Mouse (Mus musculus): ENCODE measurements around the gene Sycp1. TPM values are rescaled to one million over a fixed set of nuclear protein-coding genes. Genes with fewer than 3 reads are reported as not detected.
A peak's percentile ranks its signal among the peaks of the same experiment; 100 is the strongest.

The Sycp1 gene
- polyA plus RNA-seq (2014; fragmentation: Nextera tagmentation; extraction: Ambion mirVana), result not detected in 2 replicates

DNA sequence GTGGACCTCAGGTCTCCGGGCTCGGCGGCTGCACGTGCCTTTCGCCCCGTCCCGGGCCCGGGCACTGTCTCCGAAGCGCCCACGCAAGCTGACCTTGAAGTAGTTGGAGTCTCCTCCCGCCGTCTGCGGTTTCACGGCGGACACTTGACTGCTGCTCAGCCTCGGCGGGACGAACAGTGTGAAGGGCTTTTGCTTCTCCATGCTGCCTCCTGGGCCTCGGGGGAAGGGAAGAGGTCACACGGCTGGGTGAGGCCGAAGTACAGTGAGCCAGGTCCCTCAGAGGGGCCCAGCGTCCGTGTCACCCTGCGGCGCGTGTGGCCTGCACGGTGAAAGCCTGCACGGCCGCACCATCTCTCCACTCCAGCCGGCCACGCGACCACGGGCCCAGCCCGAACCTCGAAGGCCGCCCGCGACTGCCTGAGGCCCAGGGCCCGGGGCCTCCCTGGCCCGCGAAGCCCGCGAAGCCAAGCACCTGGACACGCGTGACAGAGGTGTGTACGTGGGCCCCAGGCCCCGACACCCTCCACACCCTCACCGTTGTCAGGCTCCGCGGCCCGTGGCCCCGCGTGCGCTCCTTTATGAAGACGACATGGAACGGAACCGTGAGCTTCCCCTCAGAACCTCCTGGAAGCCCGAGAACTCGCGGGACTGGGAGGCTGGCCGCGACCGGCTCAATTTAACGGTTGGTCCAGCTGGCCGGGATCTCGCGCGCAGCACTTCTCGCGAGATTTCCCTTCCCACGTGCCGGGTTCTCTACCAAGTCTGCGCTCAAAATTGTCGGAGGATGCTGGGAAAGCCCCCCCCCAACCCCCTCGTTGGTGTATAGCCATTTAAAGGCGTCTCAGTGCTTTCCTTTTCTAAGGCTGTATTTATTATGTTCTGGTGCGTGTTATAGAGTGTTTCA lies at the start of gene Sycp1:
Gene Sycp1, minus strand, starts transcription at position 650 of the 904 bp plus-strand sequence.
- no peaks in the 10 kb centered on the region for H3K4me1 ChIP-seq (replicated peaks; ENCODE audit: control insufficient read depth, insufficient read depth, low read length)
- DNase-seq (ENCODE audit: low spot score) (no peak), ATAC-seq (ENCODE audit: low FRiP score) (no peak; the same call in 1 of the 2 replicates)
- WGBS, result 94% methylated on average over 78 of the region's 78 CpGs
- H3K36me3 ChIP-seq (replicated peaks; ENCODE audit: control insufficient read depth, insufficient read depth), result no peaks in the 10 kb centered on the region
- H3K27me3 ChIP-seq (ENCODE audit: control insufficient read depth, insufficient read depth, low read length), result no peaks in the 10 kb centered on the region
- no peak within 1 kb of the TSS for H3K27ac ChIP-seq
- no peak within 1 kb of the TSS for H3K4me2 ChIP-seq (replicated peaks)
- peaks cover 5% of the 10 kb centered on the region; the same call in 1 of the 2 replicates for H3K9me3 ChIP-seq (ENCODE audit: control insufficient read depth, low read length)
- H3K4me3 ChIP-seq (replicated peaks; ENCODE audit: low read length), result no peak within 1 kb of the TSS
- no peak within 1 kb of the TSS for H3K9ac ChIP-seq

DNA sequence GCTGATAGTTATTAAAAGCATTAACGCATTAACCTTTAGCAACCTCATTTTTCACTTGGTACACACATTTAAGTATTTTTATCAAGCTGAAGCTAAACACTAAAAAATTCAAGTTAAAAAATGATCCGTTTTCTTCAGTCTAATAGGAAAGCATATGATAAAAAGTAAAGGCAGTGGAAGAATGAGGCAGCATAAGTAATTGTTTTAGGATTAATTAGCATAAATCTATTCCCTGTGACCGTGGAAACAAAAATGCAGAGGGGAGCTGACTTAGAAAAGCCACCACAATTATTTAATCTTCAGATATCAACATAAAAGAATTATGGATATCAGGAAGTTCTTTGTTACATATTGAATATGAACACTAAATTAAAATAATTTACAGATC lies 44.4 kb upstream of the Sycp1 start:
- H3K9ac ChIP-seq, result peak overlapping the region; percentile 60
- no peaks in the 10 kb centered on the region for H3K9me3 ChIP-seq (ENCODE audit: control insufficient read depth, low read length)
- peak overlapping the region; percentile 51 for H3K4me2 ChIP-seq (replicated peaks)
- H3K27ac ChIP-seq, result peak overlapping the region; percentile 89
- 20% methylated on average over 3 of the region's 3 CpGs for WGBS
- H3K36me3 ChIP-seq (replicated peaks; ENCODE audit: control insufficient read depth, insufficient read depth), result no peaks in the 10 kb centered on the region
- H3K27me3 ChIP-seq (ENCODE audit: control insufficient read depth, insufficient read depth, low read length), result no peaks in the 10 kb centered on the region
- H3K4me3 ChIP-seq (replicated peaks; ENCODE audit: low read length), result peak overlapping the region; percentile 11; the same call in 1 of the 2 replicates
- 0 out of 2 replicates have a peak, but pooled peaks cover 8% of the 10 kb centered on the region for H3K4me1 ChIP-seq (replicated peaks; ENCODE audit: control insufficient read depth, insufficient read depth, low read length)
- DNase-seq (ENCODE audit: low spot score) (peak; percentile 56), ATAC-seq (ENCODE audit: low FRiP score) (no peak)

DNA sequence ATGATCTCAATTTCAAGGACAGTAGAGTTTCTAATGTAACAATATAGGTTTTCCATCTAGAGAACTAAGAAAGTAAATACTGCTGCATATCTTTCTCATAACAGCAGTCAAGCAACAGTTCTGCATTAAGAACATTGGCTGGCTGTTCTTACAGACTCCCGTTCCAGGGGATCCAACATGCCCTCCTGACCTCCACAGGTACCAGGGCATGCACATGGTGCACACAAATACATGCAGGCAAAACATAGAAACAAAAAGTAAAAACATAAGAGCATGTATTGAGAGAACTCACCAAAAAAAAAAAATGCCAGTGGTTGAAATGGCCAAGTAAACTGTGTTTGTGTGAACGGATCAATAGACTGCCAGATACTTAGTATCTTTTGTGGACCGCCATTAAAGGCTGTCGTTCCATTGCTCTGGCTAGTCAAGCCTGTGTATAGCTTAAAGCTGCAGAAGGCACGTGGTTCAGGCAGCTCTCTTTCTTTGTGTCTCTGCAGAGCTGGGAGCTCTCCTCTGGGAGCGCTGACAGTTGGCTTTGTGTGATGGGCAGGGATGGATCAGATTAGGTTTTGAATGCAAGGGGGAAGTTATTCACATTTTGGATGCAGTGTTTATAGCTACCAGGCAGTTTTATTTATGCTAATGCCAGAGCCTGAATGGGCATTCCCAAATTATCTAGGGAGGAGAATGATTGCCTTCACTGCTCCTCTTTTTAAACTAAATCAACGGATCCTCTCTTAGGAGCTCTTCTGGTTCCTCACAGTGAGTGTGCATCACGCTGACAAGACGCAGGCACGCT lies 43.8 kb upstream of the Sycp1 start:
- H3K4me1 ChIP-seq (replicated peaks; ENCODE audit: control insufficient read depth, insufficient read depth, low read length), result 0 out of 2 replicates have a peak, but pooled peaks cover 8% of the 10 kb centered on the region
- peak overlapping the region; percentile 60 for H3K9ac ChIP-seq
- no peaks in the 10 kb centered on the region for H3K27me3 ChIP-seq (ENCODE audit: control insufficient read depth, insufficient read depth, low read length)
- WGBS, result 16% methylated on average over 10 of the region's 10 CpGs
- ATAC-seq (ENCODE audit: low FRiP score), result peak; percentile 98
- no peaks in the 10 kb centered on the region for H3K9me3 ChIP-seq (ENCODE audit: control insufficient read depth, low read length)
- peak overlapping the region; percentile 89 for H3K27ac ChIP-seq
- H3K36me3 ChIP-seq (replicated peaks; ENCODE audit: control insufficient read depth, insufficient read depth), result no peaks in the 10 kb centered on the region
- DNase-seq (ENCODE audit: low spot score), result peak; percentile 73
- H3K4me2 ChIP-seq (replicated peaks), result peak overlapping the region; percentile 51
- peak overlapping the region; percentile 11; the same call in 1 of the 2 replicates for H3K4me3 ChIP-seq (replicated peaks; ENCODE audit: low read length)

GRCm38 (mm10) chr3:102976906-102977305 lies 41.0 kb upstream of the Sycp1 start:
- WGBS, result 88% methylated on average over 4 of the region's 4 CpGs
- no peak for DNase-seq (ENCODE audit: low spot score)
- H3K9ac ChIP-seq, result no peak overlapping the region
- no peak overlapping the region for H3K4me3 ChIP-seq (replicated peaks; ENCODE audit: low read length)
- H3K27me3 ChIP-seq (ENCODE audit: control insufficient read depth, insufficient read depth, low read length), result no peaks in the 10 kb centered on the region
- no peaks in the 10 kb centered on the region for H3K36me3 ChIP-seq (replicated peaks; ENCODE audit: control insufficient read depth, insufficient read depth)
- no peak overlapping the region for H3K4me2 ChIP-seq (replicated peaks)
- 0 out of 2 replicates have a peak, but pooled peaks cover 8% of the 10 kb centered on the region for H3K4me1 ChIP-seq (replicated peaks; ENCODE audit: control insufficient read depth, insufficient read depth, low read length)
- no peak for ATAC-seq (ENCODE audit: low FRiP score)
- no peak overlapping the region for H3K27ac ChIP-seq
- no peaks in the 10 kb centered on the region for H3K9me3 ChIP-seq (ENCODE audit: control insufficient read depth, low read length)

GRCm38 (mm10) chr3:102970508-102970907 lies 34.6 kb upstream of the Sycp1 start:
- whole genome bisulfite sequencing, result 91% methylated on average over 3 of the region's 3 CpGs
- H3K36me3 ChIP-seq (replicated peaks; ENCODE audit: control insufficient read depth, insufficient read depth), result no peaks in the 10 kb centered on the region
- H3K4me1 ChIP-seq (replicated peaks; ENCODE audit: control insufficient read depth, insufficient read depth, low read length), result no peaks in the 10 kb centered on the region
- H3K27me3 ChIP-seq (ENCODE audit: control insufficient read depth, insufficient read depth, low read length), result no peaks in the 10 kb centered on the region
- ATAC-seq (ENCODE audit: low FRiP score) (no peak), DNase-seq (ENCODE audit: low spot score) (no peak)
- H3K4me2 ChIP-seq (replicated peaks), result no peak overlapping the region
- H3K9me3 ChIP-seq (ENCODE audit: control insufficient read depth, low read length), result peaks cover 2% of the 10 kb centered on the region; the same call in 1 of the 2 replicates
- no peak overlapping the region for H3K27ac ChIP-seq
- no peak overlapping the region for H3K4me3 ChIP-seq (replicated peaks; ENCODE audit: low read length)
- H3K9ac ChIP-seq, result no peak overlapping the region

DNA sequence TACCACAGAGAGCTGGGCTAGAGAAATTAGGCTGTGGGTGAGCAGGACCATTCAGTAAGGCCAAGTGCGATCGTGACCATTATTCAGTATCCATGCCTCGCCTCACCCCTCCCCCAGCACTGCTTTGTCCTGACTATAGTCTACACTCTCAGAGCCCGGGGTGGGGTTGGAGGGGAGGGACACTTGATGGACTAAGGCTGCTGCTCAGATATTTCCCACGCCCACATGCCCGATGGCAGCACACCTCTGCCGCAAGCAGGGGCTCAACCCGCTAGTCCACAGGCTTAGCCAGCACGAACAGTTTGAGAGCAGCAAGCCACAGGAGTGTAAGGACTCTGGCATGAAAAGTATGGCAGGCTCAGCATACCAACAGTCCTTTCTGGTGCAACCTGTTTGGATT lies 34.2 kb upstream of the Sycp1 start:
- H3K4me3 ChIP-seq (replicated peaks; ENCODE audit: low read length), result no peak overlapping the region
- no peaks in the 10 kb centered on the region for H3K36me3 ChIP-seq (replicated peaks; ENCODE audit: control insufficient read depth, insufficient read depth)
- DNase-seq (ENCODE audit: low spot score), result no peak
- H3K9me3 ChIP-seq (ENCODE audit: control insufficient read depth, low read length), result peaks cover 2% of the 10 kb centered on the region; the same call in 1 of the 2 replicates
- WGBS, result 28% methylated on average over 9 of the region's 9 CpGs
- peak; percentile 34; the same call in 1 of the 2 replicates for ATAC-seq (ENCODE audit: low FRiP score)
- H3K27ac ChIP-seq, result no peak overlapping the region
- H3K9ac ChIP-seq, result no peak overlapping the region
- H3K4me1 ChIP-seq (replicated peaks; ENCODE audit: control insufficient read depth, insufficient read depth, low read length), result no peaks in the 10 kb centered on the region
- H3K4me2 ChIP-seq (replicated peaks), result no peak overlapping the region
- no peaks in the 10 kb centered on the region for H3K27me3 ChIP-seq (ENCODE audit: control insufficient read depth, insufficient read depth, low read length)

- Histone ChIP-seq H3K9ac (no peak within 1 kb of the TSS), H3K9me3 (ENCODE audit: control insufficient read depth, low read length) (peaks cover 2% of the 10 kb centered on the region; the same call in 1 of the 2 replicates), H3K27me3 (ENCODE audit: control insufficient read depth, insufficient read depth, low read length) (no peaks in the 10 kb centered on the region), H3K4me2 (replicated peaks) (no peak within 1 kb of the TSS), H3K4me1 (replicated peaks; ENCODE audit: control insufficient read depth, insufficient read depth, low read length) (no peaks in the 10 kb centered on the region), H3K4me3 (replicated peaks; ENCODE audit: low read length) (no peak within 1 kb of the TSS), H3K27ac (no peak within 1 kb of the TSS), H3K36me3 (replicated peaks; ENCODE audit: control insufficient read depth, insufficient read depth) (no peaks in the 10 kb centered on the region)
- DNase-seq (ENCODE audit: low spot score) (no peak), ATAC-seq (ENCODE audit: low FRiP score) (no peak)
- 66% methylated on average over 3 of the region's 3 CpGs for WGBS
Observed at GRCm38 (mm10) chr3:102964033-102964432, 28.1 kb upstream of the Sycp1 start, which contains the start of gene Nr1h5. TSS of gene Nr1h5 (minus strand) at chr3:102964133.

DNA sequence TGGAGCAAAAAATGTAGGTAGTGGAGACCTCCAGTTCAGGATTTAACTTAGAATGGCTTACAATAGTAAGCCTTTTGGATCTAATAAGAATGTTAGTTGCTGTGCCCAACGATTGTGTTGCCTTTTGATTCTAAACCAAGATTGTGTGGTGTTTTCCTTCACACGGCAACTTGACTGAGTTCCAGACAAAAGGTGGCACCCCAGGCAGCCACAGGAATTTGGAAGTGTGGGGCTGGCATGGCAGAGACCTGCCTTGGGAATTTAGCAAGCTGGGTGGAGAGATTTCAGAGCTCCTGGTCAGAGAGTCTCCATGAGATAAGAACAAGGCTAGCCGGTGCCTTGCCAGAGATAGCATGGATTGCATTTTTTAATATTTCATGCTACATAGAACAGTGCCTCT lies 19.7 kb upstream of the Sycp1 start:
- no peaks in the 10 kb centered on the region for H3K4me1 ChIP-seq (replicated peaks; ENCODE audit: control insufficient read depth, insufficient read depth, low read length)
- no peak overlapping the region for H3K9ac ChIP-seq
- no peak overlapping the region for H3K27ac ChIP-seq
- no peak overlapping the region for H3K4me3 ChIP-seq (replicated peaks; ENCODE audit: low read length)
- no peaks in the 10 kb centered on the region for H3K27me3 ChIP-seq (ENCODE audit: control insufficient read depth, insufficient read depth, low read length)
- H3K4me2 ChIP-seq (replicated peaks), result no peak overlapping the region
- ATAC-seq (ENCODE audit: low FRiP score) (no peak), DNase-seq (ENCODE audit: low spot score) (no peak)
- H3K36me3 ChIP-seq (replicated peaks; ENCODE audit: control insufficient read depth, insufficient read depth), result no peaks in the 10 kb centered on the region
- 57% methylated on average over 3 of the region's 3 CpGs for WGBS
- no peaks in the 10 kb centered on the region for H3K9me3 ChIP-seq (ENCODE audit: control insufficient read depth, low read length)

DNA sequence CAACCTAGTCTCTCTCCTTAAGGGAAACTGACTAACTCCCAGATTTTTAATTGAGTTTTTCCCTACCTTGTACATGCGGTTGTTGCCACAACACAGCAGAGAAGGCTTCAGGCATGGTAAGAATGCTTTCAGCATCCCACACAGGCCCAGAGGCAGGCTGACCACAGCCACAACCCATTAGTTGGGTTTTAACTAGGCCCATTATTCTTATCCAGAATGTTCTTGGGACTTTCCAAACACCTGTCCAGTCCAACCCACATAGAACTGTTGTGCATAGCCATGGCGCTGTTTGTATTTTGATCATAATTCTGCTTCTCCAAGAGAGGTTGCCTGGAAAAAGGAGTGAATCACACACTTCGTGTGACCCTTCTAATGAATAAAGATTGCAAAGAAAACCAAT lies 19.2 kb upstream of the Sycp1 start:
- no peaks in the 10 kb centered on the region for H3K4me1 ChIP-seq (replicated peaks; ENCODE audit: control insufficient read depth, insufficient read depth, low read length)
- no peak overlapping the region for H3K4me3 ChIP-seq (replicated peaks; ENCODE audit: low read length)
- H3K9me3 ChIP-seq (ENCODE audit: control insufficient read depth, low read length), result no peaks in the 10 kb centered on the region
- no peaks in the 10 kb centered on the region for H3K36me3 ChIP-seq (replicated peaks; ENCODE audit: control insufficient read depth, insufficient read depth)
- WGBS, result 91% methylated on average over 3 of the region's 3 CpGs
- no peak overlapping the region for H3K9ac ChIP-seq
- ATAC-seq (ENCODE audit: low FRiP score) (no peak), DNase-seq (ENCODE audit: low spot score) (no peak)
- no peak overlapping the region for H3K27ac ChIP-seq
- H3K27me3 ChIP-seq (ENCODE audit: control insufficient read depth, insufficient read depth, low read length), result no peaks in the 10 kb centered on the region
- H3K4me2 ChIP-seq (replicated peaks), result no peak overlapping the region
